Mouse (Mus musculus) liver (tissue): Measurements from ENCODE around the gene Spen.

Experiments
- DNase-seq: peaks from one replicate; pipeline ENCODE4 v3.0.0-alpha.2; 2020; ENCODE audit warnings: mixed read lengths

Spen gene

GRCm38 (mm10) chr4:141419398-141420191, 118.8 kb downstream of the Spen start:
- peak; percentile 38 for DNase-seq
